Mouse (Mus musculus): ENCODE data around the gene Syce2. TPM values are rescaled to one million over a fixed set of nuclear protein-coding genes. Genes with fewer than 3 reads are reported as not detected.

Gene Syce2
- total RNA-seq (2023), result 10 to 100 TPM; 13.6 to 16.0 TPM

GRCm38 (mm10) chr8:84871376-84872308 lies at the start of gene Syce2:
Gene Syce2, plus strand, starts transcription at chr8:84872111.

GRCm38 (mm10) chr8:84822723-84823122 lies 49.2 kb upstream of the Syce2 start, which contains the start of gene Dand5:
Gene Dand5, minus strand, starts transcription at chr8:84822823.

GRCm38 (mm10) chr8:84831490-84831889 lies 40.4 kb upstream of the Syce2 start, which contains the start of gene Gadd45gip1:
Gene Gadd45gip1, plus strand, starts transcription at chr8:84831522.

GRCm38 (mm10) chr8:84840248-84840999 lies 31.5 kb upstream of the Syce2 start, which contains the start of gene Rad23a:
Gene Rad23a, minus strand, starts transcription at chr8:84840665.

GRCm38 (mm10) chr8:84846722-84847572 lies 25.0 kb upstream of the Syce2 start, which contains the start of gene Calr:
Gene Calr, minus strand, starts transcription at chr8:84846934.

GRCm38 (mm10) chr8:84856864-84857441 lies 15.0 kb upstream of the Syce2 start, which contains the start of gene Farsa:
Gene Farsa, plus strand, starts transcription at chr8:84856989.

GRCm38 (mm10) chr8:84893709-84894134 lies 21.8 kb downstream of the Syce2 start, which contains the start of gene Gcdh:
Gene Gcdh, minus strand, starts transcription at chr8:84893921.

GRCm38 (mm10) chr8:84901752-84902151 lies 29.8 kb downstream of the Syce2 start, which contains the start of gene Klf1:
Gene Klf1, plus strand, starts transcription at chr8:84901928.

GRCm38 (mm10) chr8:84908421-84909161 lies 36.7 kb downstream of the Syce2 start, which contains the start of gene Dnase2a:
Gene Dnase2a, plus strand, starts transcription at chr8:84908560.

GRCm38 (mm10) chr8:84936962-84937546 lies 65.1 kb downstream of the Syce2 start, which contains the start of gene Mast1:
Gene Mast1, minus strand, starts transcription at chr8:84937359.

Other genes with a start within 250 kb of the Syce2 start
- 100 to 1,000 TPM; 716 to 822 TPM for gene Ier2, start 209.3 kb upstream of the Syce2 start, total RNA-seq (2023)
- 10 to 100 TPM; 25.4 to 35.6 TPM for gene Trmt1, start 185.8 kb upstream of the Syce2 start, total RNA-seq (2023)
- gene Nacc1, start 184.2 kb upstream of the Syce2 start, total RNA-seq (2023), result 10 to 100 TPM; 34.0 to 39.2 TPM
- gene Lyl1, start 170.7 kb upstream of the Syce2 start, total RNA-seq (2023), result 100 to 1,000 TPM; 102 to 117 TPM
- gene G430095P16Rik, start 149.1 kb upstream of the Syce2 start, total RNA-seq (2023), result 10 to 100 TPM in 1 of 2 experiments, 1 to 10 TPM in 1; 7.7 to 11.2 TPM
- 10 to 100 TPM; 19.5 to 24.7 TPM for gene Nfix, start 71.8 kb upstream of the Syce2 start, total RNA-seq (2023)
- 1 to 10 TPM in 1 of 2 experiments, under 1 TPM in 1; 0.95 to 1.0 TPM for gene Dand5, start 49.3 kb upstream of the Syce2 start, total RNA-seq (2023)
- gene Gadd45gip1, start 40.6 kb upstream of the Syce2 start, total RNA-seq (2023), result 1 to 10 TPM; 6.1 to 6.9 TPM
- 10 to 100 TPM; 38.7 to 39.0 TPM for gene Rad23a, start 31.4 kb upstream of the Syce2 start, total RNA-seq (2023)
- 100 to 1,000 TPM; 286 to 287 TPM for gene Calr, start 25.2 kb upstream of the Syce2 start, total RNA-seq (2023)
- gene Farsa, start 15.1 kb upstream of the Syce2 start, total RNA-seq (2023), result 10 to 100 TPM; 29.4 to 29.6 TPM
- 1 to 10 TPM; 5.6 TPM for gene Gcdh, start 21.8 kb downstream of the Syce2 start, total RNA-seq (2023)
- gene Klf1, start 29.8 kb downstream of the Syce2 start, total RNA-seq (2023), result 10 to 100 TPM in 1 of 2 experiments, 1 to 10 TPM in 1; 6.4 to 17.8 TPM
- 10 to 100 TPM; 19.0 to 25.7 TPM for gene Dnase2a, start 36.4 kb downstream of the Syce2 start, total RNA-seq (2023)
- not detected for gene Mast1, start 65.2 kb downstream of the Syce2 start, total RNA-seq (2023)
- not detected for gene Rtbdn, start 74.9 kb downstream of the Syce2 start, total RNA-seq (2023)
- gene Gm49661, start 97.3 kb downstream of the Syce2 start, total RNA-seq (2023), result not detected
- 100 to 1,000 TPM in 1 of 2 experiments, 10 to 100 TPM in 1; 83.7 to 137 TPM for gene Prdx2, start 97.5 kb downstream of the Syce2 start, total RNA-seq (2023)
- 10 to 100 TPM; 32.2 to 37.0 TPM for gene Rnaseh2a, start 97.7 kb downstream of the Syce2 start, total RNA-seq (2023)
- gene Junb, start 106.6 kb downstream of the Syce2 start, total RNA-seq (2023), result 100 to 1,000 TPM; 884 to 937 TPM
- 1 to 10 TPM; 1.0 to 1.2 TPM for gene Hook2, start 118.5 kb downstream of the Syce2 start, total RNA-seq (2023)
- not detected for gene Best2, start 142.4 kb downstream of the Syce2 start, total RNA-seq (2023)
- gene Asna1, start 153.2 kb downstream of the Syce2 start, total RNA-seq (2023), result 10 to 100 TPM; 57.0 to 57.8 TPM
- 100 to 1,000 TPM; 147 to 163 TPM for gene Trir, start 154.7 kb downstream of the Syce2 start, total RNA-seq (2023)
- 10 to 100 TPM; 33.7 to 38.2 TPM for gene Tnpo2, start 164.8 kb downstream of the Syce2 start, total RNA-seq (2023)
- gene Fbxw9, start 187.9 kb downstream of the Syce2 start, total RNA-seq (2023), result 1 to 10 TPM; 4.5 to 5.5 TPM
- gene Gm5741, start 195.9 kb downstream of the Syce2 start, total RNA-seq (2023), result not detected
- gene Dhps, start 199.6 kb downstream of the Syce2 start, total RNA-seq (2023), result 10 to 100 TPM; 35.3 to 45.7 TPM
- gene Wdr83os, start 208.6 kb downstream of the Syce2 start, total RNA-seq (2023), result 10 to 100 TPM; 34.0 to 35.8 TPM
- 10 to 100 TPM in 1 of 2 experiments, 1 to 10 TPM in 1; 9.7 to 13.2 TPM for gene Wdr83, start 209.2 kb downstream of the Syce2 start, total RNA-seq (2023)
- gene Man2b1, start 211.2 kb downstream of the Syce2 start, total RNA-seq (2023), result 100 to 1,000 TPM; 307 to 319 TPM

All from neutrophil, adult 59 days (primary cell).